Mouse (Mus musculus): ENCODE measurements around the gene Notch3.

Notch3 gene

GRCm38 (mm10) chr17:32091364-32092240 is 75.0 kb downstream of the Notch3 start:
- peak; percentile 28 for DNase-seq

GRCm38 (mm10) chr17:32091032-32091363 is 75.7 kb downstream of the Notch3 start:
- DNase-seq, result no peak

GRCm38 (mm10) chr17:32087069-32087468 is 79.6 kb downstream of the Notch3 start:
- no peak for DNase-seq

- no peak for DNase-seq
Measured at GRCm38 (mm10) chr17:32083351-32083750, 83.3 kb downstream of the Notch3 start.

- peak; percentile 12 for DNase-seq
Measured at GRCm38 (mm10) chr17:32075164-32075563, 91.5 kb downstream of the Notch3 start.

GRCm38 (mm10) chr17:32074658-32075057 is 92.0 kb downstream of the Notch3 start:
- DNase-seq, result no peak

GRCm38 (mm10) chr17:32073359-32073758 is 93.3 kb downstream of the Notch3 start:
- DNase-seq, result peak; percentile 64

Measured in cerebellum, adult 9-11 months (tissue).